Mouse (Mus musculus): ENCODE data around the gene Dad1. TPM values are rescaled to one million over a fixed set of nuclear protein-coding genes. Genes with fewer than 3 reads are reported as not detected.

Gene Dad1
- total and polyA plus RNA-seq, 3 experiments = 186 to 320 TPM; not detected in 1

- TF ChIP-seq POLR2AphosphoS5 (IDR thresholded peaks at IDR 0.05; ENCODE audit: borderline replicate concordance, low read depth, low read length) (no peak), GABPA (IDR thresholded peaks at IDR 0.05; ENCODE audit: low read depth, low read length) (no peak), RAD21 (IDR thresholded peaks at IDR 0.05; ENCODE audit: low read depth, low read length) (no peak), TCF12 (IDR thresholded peaks at IDR 0.05; ENCODE audit: low read depth, low read length) (peak; percentile 93), MYC (IDR thresholded peaks at IDR 0.05; ENCODE audit: low read depth, low read length) (peak; percentile 88), BHLHE40 (IDR thresholded peaks at IDR 0.05; ENCODE audit: borderline replicate concordance, low read depth, low read length) (peak; percentile 96), ZKSCAN1 (IDR thresholded peaks at IDR 0.05; ENCODE audit: low read depth, low read length) (no peak), KAT2A (conservative IDR thresholded peaks at IDR 0.05; ENCODE audit: low read depth, low read length) (no peak)
Measured at GRCm38 (mm10) chr14:54226911-54227811, 26.7 kb downstream of the Dad1 start (continued).

GRCm38 (mm10) chr14:54225725-54226124 lies 28.2 kb downstream of the Dad1 start:
- TF ChIP-seq POLR2AphosphoS2 (IDR thresholded peaks at IDR 0.05; ENCODE audit: low read length) (no peak), POLR2AphosphoS5 (IDR thresholded peaks at IDR 0.05; ENCODE audit: borderline replicate concordance, low read depth, low read length) (no peak), TCF12 (IDR thresholded peaks at IDR 0.05; ENCODE audit: low read depth, low read length) (no peak), TAL1 (IDR thresholded peaks at IDR 0.05; ENCODE audit: low read length) (no peak), MAZ (IDR thresholded peaks at IDR 0.05; ENCODE audit: low read depth, low read length) (no peak), MYC (IDR thresholded peaks at IDR 0.05; ENCODE audit: low read depth, low read length) (no peak)
- Histone ChIP-seq H3K27ac (ENCODE audit: control insufficient read depth, low read depth, low read length) (no peak overlapping the region), H3K9ac (ENCODE audit: control insufficient read depth, low read depth, low read length, poor library complexity, severe bottlenecking) (no peak overlapping the region), H3K4me1 (ENCODE audit: control insufficient read depth in 1 of 2, insufficient read depth in 2 of 2, low read length in 2 of 2) (peaks cover 8 to 27% of the 10 kb centered on the region in 2 experiments), H3K9me3 (replicated peaks; ENCODE audit: insufficient read depth, low read length) (no peaks in the 10 kb centered on the region), H3K79me2 (ENCODE audit: control insufficient read depth, insufficient read depth, low read length, poor library complexity) (no peaks in the 10 kb centered on the region), H3K4me3 (ENCODE audit: control insufficient read depth in 1 of 2, insufficient read depth in 1 of 2, low read depth in 2 of 2, low read length in 2 of 2) (no peak overlapping the region), H3K27me3 (ENCODE audit: control insufficient read depth in 1 of 2, insufficient read depth in 2 of 2, low read length in 2 of 2) (no peaks in the 10 kb centered on the region), H3K36me3 (ENCODE audit: control insufficient read depth in 1 of 2, insufficient read depth in 2 of 2, low read length in 2 of 2) (peaks cover 0 to 19% of the 10 kb centered on the region in 2 experiments; a peak in 2 of 4 replicates)
- no peak for DNase-seq (ENCODE audit: low read depth, low spot score)

- no peak for DNase-seq (ENCODE audit: low read depth, low spot score)
- Histone ChIP-seq H3K4me3 (ENCODE audit: control insufficient read depth in 1 of 2, insufficient read depth in 1 of 2, low read depth in 2 of 2, low read length in 2 of 2) (no peak overlapping the region), H3K9me3 (replicated peaks; ENCODE audit: insufficient read depth, low read length) (no peaks in the 10 kb centered on the region), H3K4me1 (ENCODE audit: control insufficient read depth in 1 of 2, insufficient read depth in 2 of 2, low read length in 2 of 2) (peaks cover 11 to 34% of the 10 kb centered on the region in 2 experiments), H3K36me3 (ENCODE audit: control insufficient read depth in 1 of 2, insufficient read depth in 2 of 2, low read length in 2 of 2) (peaks cover 0 to 21% of the 10 kb centered on the region in 2 experiments; a peak in 2 of 4 replicates), H3K27ac (ENCODE audit: control insufficient read depth, low read depth, low read length) (no peak overlapping the region), H3K79me2 (ENCODE audit: control insufficient read depth, insufficient read depth, low read length, poor library complexity) (no peaks in the 10 kb centered on the region), H3K9ac (ENCODE audit: control insufficient read depth, low read depth, low read length, poor library complexity, severe bottlenecking) (no peak overlapping the region), H3K27me3 (ENCODE audit: control insufficient read depth in 1 of 2, insufficient read depth in 2 of 2, low read length in 2 of 2) (no peaks in the 10 kb centered on the region)
- TF ChIP-seq RAD21 (IDR thresholded peaks at IDR 0.05; ENCODE audit: low read depth, low read length) (no peak), MYB (IDR thresholded peaks at IDR 0.05; ENCODE audit: low read depth, low read length) (no peak), TAL1 (IDR thresholded peaks at IDR 0.05; ENCODE audit: low read length) (no peak), NELFE (IDR thresholded peaks at IDR 0.05; ENCODE audit: low read depth, low read length) (no peak), ZC3H11A (IDR thresholded peaks at IDR 0.05; ENCODE audit: low read depth, low read length) (no peak)
Measured at GRCm38 (mm10) chr14:54224484-54225467, 29.1 kb downstream of the Dad1 start.
